Mouse (Mus musculus) kidney, adult 11 months (tissue): Measurements from ENCODE around the gene Krtap9-5.

Source experiments
- DNase-seq: peaks from one replicate; pipeline ENCODE4 v3.0.0; 2022

Gene Krtap9-5

GRCm38 (mm10) chr11:99948175-99948574, at the start of gene Krtap9-5:
Krtap9-5 (plus strand) TSS chr11:99948475.
- DNase-seq: no peak

GRCm38 (mm10) chr11:99907620-99908019, 40.7 kb upstream of the Krtap9-5 start, which contains the start of gene Krtap31-1:
Krtap31-1 (plus strand) TSS chr11:99907920.
- no peak for DNase-seq

GRCm38 (mm10) chr11:99914451-99914850, 33.8 kb upstream of the Krtap9-5 start, which contains the start of gene Gm11565:
Gm11565 (plus strand) TSS chr11:99914751.
- DNase-seq: no peak

- DNase-seq: no peak
These were observed 12.3 kb upstream of the Krtap9-5 start, which contains the start of gene Krtap31-2 for GRCm38 (mm10) chr11:99935991-99936390. Krtap31-2 (plus strand) TSS chr11:99936291.

- no peak for DNase-seq
These were observed 10.5 kb upstream of the Krtap9-5 start for GRCm38 (mm10) chr11:99937751-99938264.

GRCm38 (mm10) chr11:99964213-99964612, 15.9 kb downstream of the Krtap9-5 start:
- no peak for DNase-seq

- DNase-seq: no peak
These were observed 17.7 kb downstream of the Krtap9-5 start for GRCm38 (mm10) chr11:99965961-99966360.

GRCm38 (mm10) chr11:99978953-99979352, 30.7 kb downstream of the Krtap9-5 start, which contains the start of gene Krtap29-1:
Krtap29-1 (minus strand) TSS chr11:99979053.
- DNase-seq: no peak

- DNase-seq: no peak
These were observed 34.5 kb downstream of the Krtap9-5 start for GRCm38 (mm10) chr11:99982731-99983130.

GRCm38 (mm10) chr11:99983442-99983841, 35.2 kb downstream of the Krtap9-5 start:
- no peak for DNase-seq

- DNase-seq: no peak
These were observed 37.2 kb downstream of the Krtap9-5 start for GRCm38 (mm10) chr11:99985291-99986092.

GRCm38 (mm10) chr11:99986180-99986647, 37.9 kb downstream of the Krtap9-5 start, which contains the start of gene Krtap16-1:
Krtap16-1 (minus strand) TSS chr11:99986597.
- no peak for DNase-seq

GRCm38 (mm10) chr11:99988530-99988929, 40.3 kb downstream of the Krtap9-5 start:
- no peak for DNase-seq

GRCm38 (mm10) chr11:99989881-99990405, 41.7 kb downstream of the Krtap9-5 start:
- no peak for DNase-seq

GRCm38 (mm10) chr11:99990571-99990970, 42.3 kb downstream of the Krtap9-5 start:
- DNase-seq: no peak

GRCm38 (mm10) chr11:99993620-99994383, 45.5 kb downstream of the Krtap9-5 start, which contains the start of gene Krtap17-1:
Krtap17-1 (minus strand) TSS chr11:99993994.
- no peak for DNase-seq

GRCm38 (mm10) chr11:99994384-99994661, 46.0 kb downstream of the Krtap9-5 start:
- no peak for DNase-seq

- DNase-seq: no peak
These were observed 50.8 kb downstream of the Krtap9-5 start for GRCm38 (mm10) chr11:99999091-99999490.
